Mouse (Mus musculus) liver, embryonic 11.5 days (tissue): Measurements from ENCODE around the gene Rab8a. TPM values are rescaled to one million over a fixed set of nuclear protein-coding genes. Genes with fewer than 3 reads are reported as not detected.

Source experiments
- ATAC-seq: fragments of 200-750 bp; cut with Nextera tagmentation; replicated peaks from 2 replicates; pipeline ENCODE4 v1.8.0; 2017; ENCODE audit warnings: moderate number of reproducible peaks, mild to moderate bottlenecking, moderate TSS enrichment, moderate library complexity; ENCODE audit not compliant: low FRiP score
- DNase-seq: peaks from one replicate; pipeline ENCODE4 v3.0.0-alpha.2; 2017; ENCODE audit warnings: low spot score
- H3K27ac ChIP-seq: fragments of 300-500 bp; sonication (generic); 2 replicates; pipeline ENCODE4 v1.5.1; 2014; ENCODE audit warnings: mild to moderate bottlenecking, low read depth, low read length, control low read depth
- H3K27me3 ChIP-seq: fragments of 300-500 bp; sonication (generic); replicated peaks from 2 replicates; pipeline ENCODE4 v1.6.1; 2014; ENCODE audit warnings: low read length, mixed read lengths; ENCODE audit not compliant: control insufficient read depth, insufficient read depth
- H3K36me3 ChIP-seq: fragments of 300-500 bp; sonication (generic); 2 replicates; pipeline ENCODE4 v1.6.1; 2014; ENCODE audit warnings: mild to moderate bottlenecking, low read length, moderate library complexity, mixed read lengths; ENCODE audit not compliant: control insufficient read depth, insufficient read depth
- H3K4me1 ChIP-seq: fragments of 300-500 bp; sonication (generic); replicated peaks from 2 replicates; pipeline ENCODE4 v1.6.1; 2014; ENCODE audit warnings: low read length, mixed read lengths; ENCODE audit not compliant: control insufficient read depth, insufficient read depth
- H3K4me2 ChIP-seq: fragments of 300-500 bp; sonication (generic); 2 replicates; pipeline ENCODE4 v1.6.1; 2014; ENCODE audit warnings: mild to moderate bottlenecking, control low read depth, moderate library complexity
- H3K4me3 ChIP-seq: fragments of 300-500 bp; sonication (generic); 2 replicates; pipeline ENCODE4 v1.5.1; 2014; ENCODE audit warnings: low read depth, low read length, control low read depth
- H3K9ac ChIP-seq: fragments of 300-500 bp; sonication (generic); 2 replicates; pipeline ENCODE4 v1.6.1; 2014; ENCODE audit warnings: low read depth, low read length, control low read depth
- H3K9me3 ChIP-seq: fragments of 300-500 bp; sonication (generic); 2 replicates; pipeline ENCODE4 v1.6.1; 2016; ENCODE audit warnings: low read length, inconsistent platforms, mixed read lengths; ENCODE audit not compliant: control insufficient read depth
- WGBS: fragments of 180-500 bp; shearing (Covaris S2); extraction: QIAGEN DNeasy Blood & Tissue Kit; methylation state at CpG from one replicate; pipeline ENCODE4 v1.1.7; 2014; 5-methylcytosine and 5-hydroxymethylcytosine counted together
- polyA plus RNA-seq: library from polyadenylated mRNA; unstranded; fragments of >200 nt; fragmentation: Nextera tagmentation; extraction: Ambion mirVana; gene quantifications from 2 replicates; pipeline ENCODE4 v1.2.1, GENCODE M21; 2014

The Rab8a gene
- polyA plus RNA-seq, 1 experiment from 2014 or later: 92.5 TPM

DNA sequence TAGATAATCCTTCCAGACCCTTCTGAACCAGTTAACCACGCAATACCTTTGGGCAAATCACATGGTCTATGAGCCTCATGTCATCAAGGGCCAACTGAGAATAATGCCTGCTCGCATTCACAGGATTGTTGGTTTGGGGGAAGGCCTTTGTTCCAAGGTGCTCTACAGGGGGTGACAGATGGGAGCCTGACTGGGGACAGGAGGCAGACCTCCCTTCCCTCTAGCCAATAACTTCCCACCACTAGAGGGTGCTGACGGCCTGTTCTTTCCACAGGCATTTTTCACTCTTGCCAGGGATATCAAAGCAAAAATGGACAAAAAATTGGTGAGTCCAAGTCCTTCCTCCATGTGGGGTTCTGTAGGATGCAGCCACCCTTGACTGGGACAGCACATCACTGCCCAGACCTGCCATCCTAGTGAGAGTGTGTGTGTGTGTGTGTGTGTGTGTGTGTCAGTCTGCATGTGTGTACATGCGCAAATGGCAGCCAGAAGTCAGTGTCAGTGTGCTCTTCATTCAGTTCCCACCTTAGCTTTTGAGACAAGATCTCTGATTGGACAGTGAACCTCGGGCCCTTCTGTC lies 16.4 kb downstream of the Rab8a start:
- Histone ChIP-seq H3K36me3 (peaks cover 42% of the 10 kb centered on the region), H3K4me2 (no peak overlapping the region), H3K27ac (no peak overlapping the region), H3K9me3 (no peaks in the 10 kb centered on the region), H3K27me3 (no peaks in the 10 kb centered on the region), H3K4me3 (no peak overlapping the region), H3K9ac (no peak overlapping the region), H3K4me1 (no peaks in the 10 kb centered on the region)
- WGBS: 63% methylated on average over 5 of the region's 5 CpGs
- ATAC-seq: peak; percentile 42
- peak; percentile 48 for DNase-seq

- H3K4me1 ChIP-seq: no peaks in the 10 kb centered on the region
- 76% methylated on average over 2 of the region's 2 CpGs for WGBS
- no peak overlapping the region for H3K27ac ChIP-seq
- DNase-seq: no peak
- no peak overlapping the region for H3K9ac ChIP-seq
- no peak overlapping the region for H3K4me3 ChIP-seq
- no peak overlapping the region for H3K4me2 ChIP-seq
- H3K36me3 ChIP-seq: peaks cover 14% of the 10 kb centered on the region
- H3K9me3 ChIP-seq: no peaks in the 10 kb centered on the region
- H3K27me3 ChIP-seq: no peaks in the 10 kb centered on the region
- ATAC-seq: no peak
Observed at GRCm38 (mm10) chr8:72183554-72184202, 22.7 kb downstream of the Rab8a start.

- Histone ChIP-seq H3K27ac (no peak overlapping the region), H3K9ac (no peak overlapping the region), H3K9me3 (no peaks in the 10 kb centered on the region), H3K4me1 (no peaks in the 10 kb centered on the region), H3K36me3 (no peaks in the 10 kb centered on the region), H3K4me3 (no peak overlapping the region), H3K4me2 (no peak overlapping the region), H3K27me3 (no peaks in the 10 kb centered on the region)
- no peak for ATAC-seq
- 86% methylated on average over 2 of the region's 2 CpGs for WGBS
- DNase-seq: no peak
Observed at GRCm38 (mm10) chr8:72187793-72188331, 26.9 kb downstream of the Rab8a start.

DNA sequence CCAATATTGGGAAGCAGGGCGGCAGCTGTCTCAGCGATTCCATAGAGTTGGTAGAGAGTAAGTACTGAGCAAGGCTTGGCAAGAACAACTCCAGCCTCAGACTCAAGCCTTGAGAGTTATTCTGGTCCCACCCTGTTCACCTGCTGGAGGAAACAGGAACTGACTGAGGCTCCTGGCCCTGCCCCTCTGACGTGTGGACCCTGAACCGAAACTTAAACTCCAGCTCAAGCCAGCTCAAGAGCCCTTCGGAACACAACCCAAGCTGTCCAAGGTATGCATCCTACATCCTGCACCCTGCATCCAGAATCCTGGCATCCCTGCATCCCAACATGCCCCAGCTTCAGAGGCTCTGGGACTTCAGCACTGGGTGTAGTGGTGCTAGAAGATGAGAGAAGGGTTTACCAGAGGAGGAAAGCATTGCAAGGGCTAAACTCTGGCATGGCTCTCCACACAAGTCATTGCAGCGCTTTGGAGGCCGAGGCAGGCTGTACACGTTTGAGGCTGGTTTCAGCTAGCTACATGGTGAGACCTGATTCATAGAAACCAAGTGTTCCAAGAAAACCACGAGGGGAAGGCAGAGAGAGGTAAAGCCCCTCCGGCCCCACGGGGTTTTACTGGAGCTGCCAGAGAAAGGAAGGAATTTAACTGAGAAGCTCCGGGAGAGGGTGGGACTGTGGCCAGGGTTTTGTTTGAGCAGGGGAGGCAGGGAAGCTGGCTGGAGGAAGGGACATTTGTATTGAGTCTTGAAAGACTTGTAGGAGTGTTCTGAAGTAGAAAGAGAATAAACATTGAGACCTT lies 28.6 kb downstream of the Rab8a start, which contains the start of gene Hsh2d:
TSS of gene Hsh2d (plus strand) at position 222 of the 798 bp plus-strand sequence.
- no peaks in the 10 kb centered on the region for H3K36me3 ChIP-seq
- no peak for DNase-seq
- no peaks in the 10 kb centered on the region for H3K9me3 ChIP-seq
- H3K4me1 ChIP-seq: no peaks in the 10 kb centered on the region
- H3K9ac ChIP-seq: no peak within 1 kb of the TSS
- H3K27me3 ChIP-seq: no peaks in the 10 kb centered on the region
- H3K4me3 ChIP-seq: no peak within 1 kb of the TSS
- no peak for ATAC-seq
- WGBS: 66% methylated on average over 12 of the region's 12 CpGs
- 0 out of 2 replicates have a peak within 1 kb of the TSS, but pooled peaks have one; percentile 12 for H3K4me2 ChIP-seq
- H3K27ac ChIP-seq: no peak within 1 kb of the TSS

DNA sequence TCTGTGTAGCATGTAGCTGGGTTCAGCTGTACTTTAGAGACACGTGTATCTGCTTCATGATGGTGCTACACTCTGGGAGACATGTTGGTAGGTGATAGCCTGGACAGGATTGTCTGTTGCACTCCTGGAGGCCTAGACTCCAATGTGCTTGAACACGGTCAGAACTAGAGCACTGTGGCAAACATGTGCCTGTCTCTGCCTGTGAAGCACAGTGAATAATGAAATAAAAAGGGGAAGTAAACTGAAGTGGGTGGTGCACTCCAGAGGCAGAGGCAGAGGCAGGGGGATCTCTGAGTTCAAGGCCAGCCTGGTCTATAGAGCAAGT lies 29.2 kb downstream of the Rab8a start:
- Histone ChIP-seq H3K4me3 (no peak overlapping the region), H3K9ac (no peak overlapping the region), H3K4me1 (no peaks in the 10 kb centered on the region), H3K4me2 (no peak overlapping the region), H3K27me3 (no peaks in the 10 kb centered on the region), H3K27ac (no peak overlapping the region), H3K9me3 (no peaks in the 10 kb centered on the region), H3K36me3 (no peaks in the 10 kb centered on the region)
- DNase-seq: no peak
- 75% methylated on average over 2 of the region's 2 CpGs for WGBS
- ATAC-seq: no peak

DNA sequence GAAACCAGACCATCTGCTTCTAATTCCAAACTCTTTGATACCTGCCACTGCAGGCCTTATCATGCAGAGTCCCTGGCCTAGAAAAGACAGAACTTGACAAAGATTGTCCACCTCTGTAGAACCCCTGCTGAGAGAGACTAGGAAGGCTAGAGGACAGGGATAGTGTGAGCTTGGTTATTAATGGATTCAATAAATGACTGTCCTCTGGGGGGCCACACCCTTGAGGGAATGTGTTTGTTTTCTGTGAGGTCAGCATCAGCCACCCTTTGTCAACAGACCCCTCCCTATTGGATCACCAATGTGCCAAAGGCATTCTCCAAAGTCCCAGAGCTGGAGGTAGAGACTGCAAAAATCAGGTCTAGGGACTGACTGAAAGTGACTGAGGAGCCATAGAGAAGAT lies 31.1 kb downstream of the Rab8a start:
- no peak for DNase-seq
- Histone ChIP-seq H3K4me3 (no peak overlapping the region), H3K27ac (no peak overlapping the region), H3K9ac (no peak overlapping the region), H3K4me1 (no peaks in the 10 kb centered on the region), H3K9me3 (no peaks in the 10 kb centered on the region), H3K36me3 (no peaks in the 10 kb centered on the region), H3K4me2 (no peak overlapping the region), H3K27me3 (no peaks in the 10 kb centered on the region)
- ATAC-seq: no peak

GRCm38 (mm10) chr8:72197997-72198396 lies 37.0 kb downstream of the Rab8a start:
- no peak for ATAC-seq
- no peaks in the 10 kb centered on the region for H3K4me1 ChIP-seq
- DNase-seq: no peak
- no peaks in the 10 kb centered on the region for H3K27me3 ChIP-seq
- H3K9me3 ChIP-seq: peaks cover 6% of the 10 kb centered on the region
- WGBS: 52% methylated on average over 8 of the region's 8 CpGs
- no peak overlapping the region for H3K9ac ChIP-seq
- no peak overlapping the region for H3K4me2 ChIP-seq
- no peak overlapping the region for H3K27ac ChIP-seq
- H3K36me3 ChIP-seq: no peaks in the 10 kb centered on the region
- no peak overlapping the region for H3K4me3 ChIP-seq

- Histone ChIP-seq H3K9ac (no peak overlapping the region), H3K36me3 (no peaks in the 10 kb centered on the region), H3K27me3 (no peaks in the 10 kb centered on the region), H3K4me2 (no peak overlapping the region), H3K4me3 (no peak overlapping the region), H3K9me3 (no peaks in the 10 kb centered on the region), H3K4me1 (no peaks in the 10 kb centered on the region), H3K27ac (no peak overlapping the region)
- 75% methylated on average over 1 of the region's 1 CpGs for WGBS
- ATAC-seq (no peak), DNase-seq (no peak)
Observed at GRCm38 (mm10) chr8:72208582-72208981, 47.6 kb downstream of the Rab8a start.
